Mouse (Mus musculus): ENCODE measurements around the gene Cyp2c54. TPM values are rescaled to one million over a fixed set of nuclear protein-coding genes. Genes with fewer than 3 reads are reported as not detected.
"Not testable (repeated sequence)": the region's sequence is repeated elsewhere in the genome, so short reads cannot be mapped to it uniquely, and the experiment has no call there.

Cyp2c54 gene
- polyA plus RNA-seq (2012; rRNA removed): not detected in 2 replicates

- DNase-seq (ENCODE audit: low read depth, low spot score): no peak
Observed at GRCm38 (mm10) chr19:40073701-40074100, at the start of gene Cyp2c54. Gene Cyp2c54, minus strand, starts transcription at chr19:40073827.

- not testable (repeated sequence) for DNase-seq (ENCODE audit: low read depth, low spot score)
- WGBS: 82% methylated on average over 13 of the region's 13 CpGs
Observed at GRCm38 (mm10) chr19:40119624-40120023, 46.0 kb upstream of the Cyp2c54 start.

GRCm38 (mm10) chr19:40091111-40091510, 17.5 kb upstream of the Cyp2c54 start:
- no peak for DNase-seq (ENCODE audit: low read depth, low spot score)
- 75% methylated on average over 3 of the region's 3 CpGs for WGBS

- WGBS: 95% methylated on average over 1 of the region's 1 CpGs
- DNase-seq (ENCODE audit: low read depth, low spot score): not testable (repeated sequence)
Observed at GRCm38 (mm10) chr19:40089421-40089820, 15.8 kb upstream of the Cyp2c54 start, which contains the start of gene Cyp2c50. Gene Cyp2c50, plus strand, starts transcription at chr19:40089688.

- no peak for DNase-seq (ENCODE audit: low read depth, low spot score)
- WGBS: 39% methylated on average over 1 of the region's 1 CpGs
Observed at GRCm38 (mm10) chr19:40088381-40088780, 14.8 kb upstream of the Cyp2c54 start.

- not testable (repeated sequence) for DNase-seq (ENCODE audit: low read depth, low spot score)
- WGBS: 98% methylated on average over 1 of the region's 1 CpGs
Observed at GRCm38 (mm10) chr19:39992140-39992539, 81.5 kb downstream of the Cyp2c54 start, which contains the start of gene Cyp2c37. Gene Cyp2c37, plus strand, starts transcription at chr19:39992424.

- WGBS: 42% methylated on average over 2 of the region's 2 CpGs
Observed at GRCm38 (mm10) chr19:39989471-39989870, 84.2 kb downstream of the Cyp2c54 start.

More at GRCm38 (mm10) chr19:39989471-39989870, 84.2 kb downstream of the Cyp2c54 start:
- DNase-seq (ENCODE audit: low read depth, low spot score): no peak

Other genes with a start within 250 kb of the Cyp2c54 start
- gene Cyp2c69, start 187.0 kb downstream of the Cyp2c54 start, polyA plus RNA-seq (2012; rRNA removed): 0.05 TPM in 1 of 2 replicates, not detected in the other
- not detected in 2 replicates for gene Cyp2c37, start 81.4 kb downstream of the Cyp2c54 start, polyA plus RNA-seq (2012; rRNA removed)
- not detected in 2 replicates for gene Cyp2c50, start 15.9 kb upstream of the Cyp2c54 start, polyA plus RNA-seq (2012; rRNA removed)
- not detected in 2 replicates for gene Cyp2c70, start 113.5 kb upstream of the Cyp2c54 start, polyA plus RNA-seq (2012; rRNA removed)
- gene Pdlim1, start 198.0 kb upstream of the Cyp2c54 start, polyA plus RNA-seq (2012; rRNA removed): 497 and 506 TPM in 2 replicates

All from large intestine, adult 2 months (tissue).